Mouse (Mus musculus) liver, postnatal 0 days (tissue): ENCODE data around the gene Gm1043. TPM values are rescaled to one million over a fixed set of nuclear protein-coding genes. Genes with fewer than 3 reads are reported as not detected.
A peak's percentile ranks its signal among the peaks of the same experiment; 100 is the strongest.

Experiments
- ATAC-seq: fragments of 200-750 bp; cut with Nextera tagmentation; 2 replicates; pipeline ENCODE4 v1.8.0; 2017; ENCODE audit warnings: mild to moderate bottlenecking, moderate library complexity
- DNase-seq: peaks from one replicate; pipeline ENCODE4 v3.0.0-alpha.2; 2016
- H3K27ac ChIP-seq: fragments of 300-500 bp; sonication (generic); 2 replicates; pipeline ENCODE4 v1.5.1; 2014; ENCODE audit warnings: antibody characterized with exemption, moderate library complexity, mild to moderate bottlenecking, low read depth
- H3K27me3 ChIP-seq: fragments of 300-500 bp; sonication (generic); 2 replicates; pipeline ENCODE4 v1.6.1; 2014; ENCODE audit warnings: low read length, control low read depth, mixed read lengths; ENCODE audit not compliant: insufficient read depth
- H3K36me3 ChIP-seq: fragments of 300-500 bp; sonication (generic); replicated peaks from 2 replicates; pipeline ENCODE4 v1.6.1; 2014; ENCODE audit warnings: mild to moderate bottlenecking, control low read depth, low read length, moderate library complexity, mixed read lengths; ENCODE audit not compliant: insufficient read depth
- H3K4me1 ChIP-seq: fragments of 300-500 bp; sonication (generic); 2 replicates; pipeline ENCODE4 v1.6.1; 2014; ENCODE audit warnings: antibody characterized with exemption, mild to moderate bottlenecking, control low read depth; ENCODE audit not compliant: insufficient read depth
- H3K4me2 ChIP-seq: fragments of 300-500 bp; sonication (generic); 2 replicates; pipeline ENCODE4 v1.6.1; 2014; ENCODE audit warnings: low read depth, mild to moderate bottlenecking, low read length, moderate library complexity, mixed read lengths
- H3K4me3 ChIP-seq: fragments of 300-500 bp; sonication (generic); 2 replicates; pipeline ENCODE4 v1.5.1; 2014; ENCODE audit warnings: low read depth, low read length
- H3K9ac ChIP-seq: fragments of 300-500 bp; sonication (generic); replicated peaks from 2 replicates; pipeline ENCODE4 v1.6.1; 2014; ENCODE audit warnings: mild to moderate bottlenecking, moderate library complexity
- H3K9me3 ChIP-seq: fragments of 300-500 bp; sonication (generic); 2 replicates; pipeline ENCODE4 v1.6.1; 2016; ENCODE audit warnings: mild to moderate bottlenecking, control low read depth, low read length, mixed read lengths
- CTCF ChIP-seq: sonication (generic); IDR thresholded peaks from 2 replicates; pipeline ENCODE4 v1.5.1; 2016; ENCODE audit warnings: antibody characterized with exemption, low read depth
- EP300 ChIP-seq: IDR thresholded peaks from 2 replicates; pipeline ENCODE4 v1.6.1; 2016; ENCODE audit warnings: antibody characterized with exemption, low read depth, mild to moderate bottlenecking
- WGBS: fragments of 180-500 bp; shearing (Covaris S2); extraction: QIAGEN DNeasy Blood & Tissue Kit; methylation state at CpG from one replicate; pipeline ENCODE4 v1.1.7; 2014; ENCODE audit not compliant: insufficient replicate concordance; 5-methylcytosine and 5-hydroxymethylcytosine counted together
- polyA plus RNA-seq: library from polyadenylated mRNA; unstranded; fragments of >200 nt; fragmentation: Nextera tagmentation; extraction: Ambion mirVana; gene quantifications from 2 replicates; pipeline ENCODE4 v1.2.1, GENCODE M21; 2015

Gm1043 gene
- polyA plus RNA-seq, 1 experiment from 2014 or later = not detected

GRCm38 (mm10) chr5:37080601-37081000 is 4.6 kb upstream of the Gm1043 start:
- H3K4me2 ChIP-seq = no peak overlapping the region
- H3K36me3 ChIP-seq = no peaks in the 10 kb centered on the region
- H3K27ac ChIP-seq = no peak overlapping the region
- 81% methylated on average over 5 of the region's 5 CpGs for WGBS
- no peak overlapping the region for H3K4me3 ChIP-seq
- no peaks in the 10 kb centered on the region for H3K27me3 ChIP-seq
- no peak for ATAC-seq
- no peak for TF ChIP-seq EP300
- TF ChIP-seq CTCF = no peak
- DNase-seq = no peak
- H3K4me1 ChIP-seq = no peaks in the 10 kb centered on the region
- H3K9me3 ChIP-seq = no peaks in the 10 kb centered on the region
- no peak overlapping the region for H3K9ac ChIP-seq

DNA sequence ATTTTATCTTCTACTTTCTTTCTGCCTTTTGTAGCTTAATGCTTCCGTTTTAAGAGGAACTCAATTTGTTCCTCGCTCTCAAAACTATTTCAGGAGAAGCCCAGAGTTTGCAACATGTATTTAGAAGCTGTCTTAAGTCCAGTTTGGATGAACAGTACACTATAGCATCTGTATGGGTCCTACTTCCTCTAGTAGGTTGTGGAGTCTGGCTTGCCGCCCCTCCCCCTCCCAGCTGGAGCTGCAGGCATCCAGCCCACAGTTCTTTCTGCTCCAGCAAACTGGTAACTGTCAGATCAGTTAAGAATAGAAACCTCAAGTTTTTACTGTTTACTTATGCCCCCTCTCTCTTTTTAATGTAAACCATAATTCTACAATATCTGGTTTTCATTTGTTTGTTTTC is 2.8 kb upstream of the Gm1043 start:
- H3K36me3 ChIP-seq = no peaks in the 10 kb centered on the region
- no peaks in the 10 kb centered on the region for H3K27me3 ChIP-seq
- peak overlapping the region; percentile 55; the same call in 1 of the 2 replicates for H3K27ac ChIP-seq
- ATAC-seq (no peak), DNase-seq (peak; percentile 57)
- no peaks in the 10 kb centered on the region for H3K4me1 ChIP-seq
- no peak overlapping the region for H3K4me2 ChIP-seq
- no peak overlapping the region for H3K9ac ChIP-seq
- TF ChIP-seq EP300 = no peak
- 17% methylated on average over 3 of the region's 3 CpGs for WGBS
- H3K4me3 ChIP-seq = no peak overlapping the region
- no peaks in the 10 kb centered on the region for H3K9me3 ChIP-seq

DNA sequence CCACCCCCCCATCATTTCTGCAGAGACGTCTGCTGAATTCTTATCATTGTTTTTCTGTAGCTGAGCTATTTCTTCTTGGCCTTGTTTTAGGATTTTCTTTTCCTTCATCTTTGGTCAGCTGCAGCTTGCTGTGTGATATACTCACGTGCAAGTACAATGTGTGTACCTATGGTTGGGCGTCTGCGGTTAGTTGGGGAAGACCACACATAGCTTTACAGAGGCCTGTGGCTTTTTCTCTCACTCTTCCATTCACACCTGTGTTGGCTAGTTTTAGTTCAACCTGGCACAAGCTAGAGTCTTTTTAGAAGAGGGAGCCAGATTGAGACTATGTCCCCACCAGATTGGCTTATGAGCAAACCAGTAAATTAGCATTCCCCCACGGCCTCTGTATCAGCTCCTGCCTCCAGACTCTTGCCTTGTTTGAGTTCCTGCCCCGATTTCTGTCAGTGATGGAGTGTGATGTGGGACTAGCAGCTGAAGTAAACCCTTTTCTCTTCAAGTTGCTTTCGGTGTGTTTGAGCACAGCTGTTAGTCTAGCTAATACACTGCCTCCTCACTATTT is 1.9 kb upstream of the Gm1043 start:
- H3K4me1 ChIP-seq = no peaks in the 10 kb centered on the region
- H3K27me3 ChIP-seq = no peaks in the 10 kb centered on the region
- H3K9me3 ChIP-seq = no peaks in the 10 kb centered on the region
- DNase-seq = no peak
- TF ChIP-seq CTCF (no peak), EP300 (no peak)
- 50% methylated on average over 7 of the region's 7 CpGs for WGBS
- no peak overlapping the region for H3K4me3 ChIP-seq
- no peak overlapping the region for H3K9ac ChIP-seq
- H3K27ac ChIP-seq = peak overlapping the region; percentile 49; the same call in 1 of the 2 replicates
- ATAC-seq = no peak
- H3K36me3 ChIP-seq = no peaks in the 10 kb centered on the region
- H3K4me2 ChIP-seq = 0 out of 2 replicates have a peak overlapping the region, but pooled peaks have one; percentile 7

- no peaks in the 10 kb centered on the region for H3K27me3 ChIP-seq
- DNase-seq (no peak), ATAC-seq (no peak)
- H3K9me3 ChIP-seq = no peaks in the 10 kb centered on the region
- WGBS = 91% methylated on average over 9 of the region's 9 CpGs
- H3K9ac ChIP-seq = no peak overlapping the region
- no peak overlapping the region for H3K4me3 ChIP-seq
- H3K36me3 ChIP-seq = no peaks in the 10 kb centered on the region
- TF ChIP-seq CTCF = no peak
- no peak for TF ChIP-seq EP300
- H3K4me1 ChIP-seq = no peaks in the 10 kb centered on the region
- H3K27ac ChIP-seq = 0 out of 2 replicates have a peak overlapping the region, but pooled peaks have one; percentile 49
- no peak overlapping the region for H3K4me2 ChIP-seq
Measured at GRCm38 (mm10) chr5:37083850-37084249, 1.3 kb upstream of the Gm1043 start.

- Histone ChIP-seq H3K4me1 (no peaks in the 10 kb centered on the region), H3K9me3 (no peaks in the 10 kb centered on the region), H3K27me3 (peaks cover 5% of the 10 kb centered on the region; the same call in 1 of the 2 replicates), H3K36me3 (no peaks in the 10 kb centered on the region), H3K4me3 (no peak overlapping the region), H3K4me2 (no peak overlapping the region), H3K9ac (no peak overlapping the region), H3K27ac (no peak overlapping the region)
- WGBS = 67% methylated on average over 3 of the region's 3 CpGs
- ATAC-seq (no peak), DNase-seq (no peak)
- TF ChIP-seq CTCF = no peak
- TF ChIP-seq EP300 = no peak
Measured at GRCm38 (mm10) chr5:37085918-37086317, 748 bp downstream of the Gm1043 start.

DNA sequence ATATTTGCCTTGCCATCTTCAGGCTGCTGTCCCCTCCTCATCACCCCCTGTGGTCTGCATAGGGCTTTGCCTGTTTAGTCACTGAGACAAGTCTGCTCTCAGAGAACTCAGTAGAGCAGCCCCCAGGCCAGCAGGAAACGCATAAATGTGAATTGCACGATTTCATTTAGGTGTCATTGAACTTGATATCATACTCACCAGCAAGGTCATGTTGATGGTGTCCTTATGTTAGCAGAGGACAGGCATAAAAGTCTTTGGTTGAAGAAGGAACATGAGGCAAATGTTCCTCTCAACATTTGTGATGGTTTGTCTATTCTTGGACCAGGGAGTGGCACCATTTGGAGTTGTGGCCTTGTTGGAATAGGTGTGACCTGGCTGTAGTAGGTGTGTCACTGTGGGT is 2.6 kb downstream of the Gm1043 start:
- Histone ChIP-seq H3K9me3 (no peaks in the 10 kb centered on the region), H3K36me3 (no peaks in the 10 kb centered on the region), H3K27me3 (peaks cover 19% of the 10 kb centered on the region; the same call in 1 of the 2 replicates), H3K4me2 (no peak overlapping the region), H3K4me1 (no peaks in the 10 kb centered on the region), H3K4me3 (no peak overlapping the region), H3K27ac (no peak overlapping the region), H3K9ac (no peak overlapping the region)
- no peak for DNase-seq
- TF ChIP-seq CTCF (no peak), EP300 (no peak)
- no peak for ATAC-seq
- WGBS = 48% methylated on average over 2 of the region's 2 CpGs
